Mouse (Mus musculus) small intestine, adult 2 months (tissue): ENCODE measurements around the gene Pfas.

Experiments
- CTCF ChIP-seq: fragments of 200-500 bp; IDR thresholded peaks from 2 replicates; pipeline ENCODE4 v1.5.1; 2012; ENCODE audit warnings: low read depth, mild to moderate bottlenecking, control low read depth, inconsistent platforms, low read length, moderate library complexity, mixed read lengths; ENCODE audit not compliant: insufficient replicate concordance, insufficient read length; ENCODE audit errors: extremely low read depth
- POLR2A ChIP-seq: fragments of 200-500 bp; IDR thresholded peaks from 2 replicates; pipeline ENCODE4 v1.6.1; 2012; ENCODE audit warnings: low read depth, mild to moderate bottlenecking, control low read depth, inconsistent platforms, low read length, moderate library complexity

GRCm38 (mm10) chr11:68970232-68970631, 38.0 kb downstream of the Pfas start:
- no peak for TF ChIP-seq CTCF
- TF ChIP-seq POLR2A, result no peak
